Mouse (Mus musculus) neural tube, embryonic 15.5 days (tissue): Measurements from ENCODE around the gene Gch1. TPM values are rescaled to one million over a fixed set of nuclear protein-coding genes. Genes with fewer than 3 reads are reported as not detected.

Experiments
- ATAC-seq: fragments of 200-750 bp; cut with Nextera tagmentation; 2 replicates; pipeline ENCODE4 v1.8.0; 2017; ENCODE audit warnings: mild to moderate bottlenecking, moderate TSS enrichment, moderate library complexity; ENCODE audit not compliant: low FRiP score
- H3K27ac ChIP-seq: fragments of 300-500 bp; sonication (generic); replicated peaks from 2 replicates; pipeline ENCODE4 v1.5.1; 2015; ENCODE audit warnings: mild to moderate bottlenecking, inconsistent platforms
- H3K27me3 ChIP-seq: fragments of 300-500 bp; sonication (generic); replicated peaks from 2 replicates; pipeline ENCODE4 v1.6.1; 2015; ENCODE audit warnings: inconsistent platforms
- H3K36me3 ChIP-seq: fragments of 300-500 bp; sonication (generic); 2 replicates; pipeline ENCODE4 v1.6.1; 2015; ENCODE audit warnings: inconsistent platforms
- H3K4me1 ChIP-seq: fragments of 300-500 bp; sonication (generic); 2 replicates; pipeline ENCODE4 v1.6.1; 2015; ENCODE audit warnings: inconsistent platforms
- H3K4me2 ChIP-seq: fragments of 300-500 bp; sonication (generic); 2 replicates; pipeline ENCODE4 v1.6.1; 2015; ENCODE audit warnings: inconsistent platforms, mild to moderate bottlenecking, moderate library complexity
- H3K4me3 ChIP-seq: fragments of 300-500 bp; sonication (generic); replicated peaks from 2 replicates; pipeline ENCODE4 v1.5.1; 2015; ENCODE audit warnings: mild to moderate bottlenecking, inconsistent platforms
- H3K9ac ChIP-seq: fragments of 300-500 bp; sonication (generic); replicated peaks from 2 replicates; pipeline ENCODE4 v1.6.1; 2015; ENCODE audit warnings: mild to moderate bottlenecking, inconsistent platforms
- H3K9me3 ChIP-seq: fragments of 300-500 bp; sonication (generic); replicated peaks from 2 replicates; pipeline ENCODE4 v1.6.1; 2016; ENCODE audit warnings: inconsistent platforms
- WGBS: fragments of 180-500 bp; shearing (Covaris S2); methylation state at CpG from one replicate; pipeline ENCODE4 v1.1.7; 2015; ENCODE audit warnings: mixed read lengths; 5-methylcytosine and 5-hydroxymethylcytosine counted together
- polyA plus RNA-seq: library from polyadenylated mRNA; unstranded; fragments of >200 nt; fragmentation: Nextera tagmentation; extraction: Ambion mirVana; gene quantifications from 2 replicates; pipeline ENCODE4 v1.2.1, GENCODE M21; 2015

Gene Gch1
- polyA plus RNA-seq, 1 experiment from 2014 or later = 2.5 TPM

DNA sequence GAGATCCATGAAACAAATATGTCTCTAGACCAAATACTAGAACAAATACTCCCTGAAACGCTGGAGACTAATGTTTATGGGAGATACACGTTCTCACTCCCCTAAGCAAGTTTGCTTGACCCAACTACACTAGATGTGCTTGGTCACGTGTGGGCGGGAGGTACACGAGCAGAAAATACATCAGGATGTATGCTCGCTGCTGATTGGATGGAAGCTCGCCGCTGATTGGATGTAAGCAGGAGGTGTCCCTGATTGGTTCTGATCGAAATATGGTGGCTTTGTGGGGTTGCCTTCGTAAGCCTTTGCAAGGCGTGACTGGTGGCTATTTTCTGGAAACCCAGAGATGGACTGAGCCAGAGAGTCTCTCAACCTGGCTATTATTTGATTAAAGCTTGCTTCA lies 32.4 kb upstream of the Gch1 start:
- Histone ChIP-seq H3K27ac (no peak overlapping the region), H3K27me3 (no peaks in the 10 kb centered on the region), H3K9me3 (no peaks in the 10 kb centered on the region), H3K4me3 (no peak overlapping the region), H3K36me3 (no peaks in the 10 kb centered on the region), H3K4me2 (no peak overlapping the region), H3K4me1 (no peaks in the 10 kb centered on the region), H3K9ac (no peak overlapping the region)
- WGBS = 88% methylated on average over 11 of the region's 11 CpGs
- no peak for ATAC-seq

DNA sequence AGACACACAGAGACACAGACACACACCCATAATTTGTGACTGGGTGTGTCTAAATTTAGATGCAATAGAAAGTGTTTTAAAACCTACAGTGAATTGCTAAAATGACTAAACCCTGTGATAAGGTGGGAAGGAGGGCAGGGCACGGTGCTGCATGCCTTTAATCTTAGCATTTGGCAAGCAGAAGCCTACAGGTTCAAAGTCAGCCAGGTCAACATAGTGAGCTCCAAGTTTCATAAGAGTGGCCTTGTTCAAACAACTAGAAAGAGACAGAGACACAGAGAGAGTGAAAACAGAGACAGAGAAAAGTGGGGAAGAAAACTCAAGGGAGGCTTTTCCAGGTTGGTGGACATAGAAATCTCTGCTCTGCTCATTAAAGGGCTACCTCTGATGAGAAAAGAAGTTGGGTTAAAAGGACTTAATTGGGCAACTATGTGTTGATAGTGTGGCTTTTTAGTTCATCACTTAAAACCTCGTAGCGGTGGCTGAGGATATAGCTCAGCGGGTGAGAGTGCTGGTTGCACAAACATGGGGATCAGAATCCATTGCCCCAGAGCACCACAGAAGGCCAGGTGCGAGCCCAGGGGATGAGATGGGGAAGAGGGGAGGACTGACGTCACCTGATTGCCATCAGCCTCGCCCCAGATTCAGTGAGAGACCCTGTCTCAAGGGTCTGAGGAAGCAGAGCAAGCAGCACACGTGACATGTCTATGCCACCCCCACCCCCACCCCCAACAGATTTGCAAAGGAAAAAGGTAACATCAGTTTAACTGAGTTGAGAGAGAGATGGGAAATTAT lies 31.2 kb upstream of the Gch1 start:
- Histone ChIP-seq H3K4me2 (no peak overlapping the region), H3K4me3 (no peak overlapping the region), H3K9me3 (no peaks in the 10 kb centered on the region), H3K9ac (no peak overlapping the region), H3K27ac (no peak overlapping the region), H3K27me3 (no peaks in the 10 kb centered on the region), H3K4me1 (no peaks in the 10 kb centered on the region), H3K36me3 (no peaks in the 10 kb centered on the region)
- no peak for ATAC-seq
- WGBS = 87% methylated on average over 8 of the region's 8 CpGs

- WGBS = 76% methylated on average over 9 of the region's 9 CpGs
- Histone ChIP-seq H3K27me3 (no peaks in the 10 kb centered on the region), H3K36me3 (no peaks in the 10 kb centered on the region), H3K27ac (no peak overlapping the region), H3K4me1 (no peaks in the 10 kb centered on the region), H3K9ac (no peak overlapping the region), H3K4me2 (no peak overlapping the region), H3K4me3 (no peak overlapping the region), H3K9me3 (no peaks in the 10 kb centered on the region)
- no peak for ATAC-seq
Measured at GRCm38 (mm10) chr14:47218766-47219606, 29.8 kb upstream of the Gch1 start.

DNA sequence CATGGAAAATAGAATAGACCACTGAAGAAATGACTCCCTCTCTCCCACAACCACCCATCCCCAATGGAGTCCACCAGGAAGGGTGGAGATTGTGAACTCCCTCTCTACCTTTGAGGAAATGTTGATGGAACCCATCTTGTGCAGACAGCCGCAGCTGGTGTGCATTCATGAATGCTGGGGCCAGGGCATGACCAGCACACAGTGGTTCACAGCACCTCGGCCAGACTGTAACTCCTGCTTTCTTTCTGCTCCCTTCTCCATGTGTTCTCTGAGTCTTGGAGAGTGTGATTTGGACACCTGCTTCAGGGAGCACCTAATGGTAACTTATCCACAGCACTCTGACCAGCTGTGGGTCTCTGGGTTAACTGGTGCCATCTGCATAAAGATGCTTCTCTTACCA lies 27.3 kb upstream of the Gch1 start:
- H3K27ac ChIP-seq = no peak overlapping the region
- no peak overlapping the region for H3K4me3 ChIP-seq
- no peak overlapping the region for H3K4me2 ChIP-seq
- H3K27me3 ChIP-seq = no peaks in the 10 kb centered on the region
- WGBS = 90% methylated on average over 2 of the region's 2 CpGs
- no peaks in the 10 kb centered on the region for H3K36me3 ChIP-seq
- ATAC-seq = no peak
- H3K9me3 ChIP-seq = no peaks in the 10 kb centered on the region
- H3K4me1 ChIP-seq = no peaks in the 10 kb centered on the region
- H3K9ac ChIP-seq = no peak overlapping the region

- Histone ChIP-seq H3K4me3 (no peak overlapping the region), H3K4me2 (no peak overlapping the region), H3K36me3 (no peaks in the 10 kb centered on the region), H3K4me1 (no peaks in the 10 kb centered on the region), H3K9ac (no peak overlapping the region), H3K9me3 (no peaks in the 10 kb centered on the region), H3K27ac (no peak overlapping the region), H3K27me3 (no peaks in the 10 kb centered on the region)
- 82% methylated on average over 5 of the region's 5 CpGs for WGBS
- no peak for ATAC-seq
Measured at GRCm38 (mm10) chr14:47214367-47214766, 25.2 kb upstream of the Gch1 start.

GRCm38 (mm10) chr14:47213305-47213704 lies 24.1 kb upstream of the Gch1 start:
- WGBS = 91% methylated on average over 4 of the region's 4 CpGs
- Histone ChIP-seq H3K9ac (no peak overlapping the region), H3K4me1 (no peaks in the 10 kb centered on the region), H3K4me3 (no peak overlapping the region), H3K4me2 (no peak overlapping the region), H3K9me3 (no peaks in the 10 kb centered on the region), H3K36me3 (no peaks in the 10 kb centered on the region), H3K27me3 (no peaks in the 10 kb centered on the region), H3K27ac (no peak overlapping the region)
- no peak for ATAC-seq

DNA sequence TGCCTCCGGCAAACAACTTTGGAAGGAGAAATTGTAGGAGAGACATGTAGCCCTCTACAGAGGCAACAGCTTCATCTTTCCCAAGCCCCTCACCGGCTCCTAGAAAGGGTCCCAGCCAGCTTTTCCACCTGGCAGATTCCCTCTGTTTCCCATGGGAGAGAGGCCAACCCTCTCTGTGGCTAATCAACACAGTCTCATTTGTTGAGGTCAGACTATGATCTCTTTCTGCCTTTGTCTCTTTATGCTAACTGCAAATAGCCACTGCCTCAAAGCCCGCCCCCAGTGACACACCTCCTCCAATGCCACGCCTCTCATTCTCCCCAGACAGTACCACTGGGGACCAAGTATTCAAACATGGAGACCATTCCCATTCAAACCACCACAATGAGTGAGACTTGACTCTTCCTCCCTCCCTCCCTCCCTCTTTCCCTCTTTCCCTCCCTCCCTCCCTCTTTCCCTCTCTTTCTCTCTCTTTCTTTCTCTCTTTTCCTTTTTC lies 20.5 kb upstream of the Gch1 start:
- H3K9ac ChIP-seq = no peak overlapping the region
- H3K27ac ChIP-seq = no peak overlapping the region
- 70% methylated on average over 4 of the region's 4 CpGs for WGBS
- no peaks in the 10 kb centered on the region for H3K36me3 ChIP-seq
- H3K9me3 ChIP-seq = no peaks in the 10 kb centered on the region
- H3K4me1 ChIP-seq = no peaks in the 10 kb centered on the region
- no peak for ATAC-seq
- H3K27me3 ChIP-seq = no peaks in the 10 kb centered on the region
- no peak overlapping the region for H3K4me2 ChIP-seq
- H3K4me3 ChIP-seq = no peak overlapping the region

DNA sequence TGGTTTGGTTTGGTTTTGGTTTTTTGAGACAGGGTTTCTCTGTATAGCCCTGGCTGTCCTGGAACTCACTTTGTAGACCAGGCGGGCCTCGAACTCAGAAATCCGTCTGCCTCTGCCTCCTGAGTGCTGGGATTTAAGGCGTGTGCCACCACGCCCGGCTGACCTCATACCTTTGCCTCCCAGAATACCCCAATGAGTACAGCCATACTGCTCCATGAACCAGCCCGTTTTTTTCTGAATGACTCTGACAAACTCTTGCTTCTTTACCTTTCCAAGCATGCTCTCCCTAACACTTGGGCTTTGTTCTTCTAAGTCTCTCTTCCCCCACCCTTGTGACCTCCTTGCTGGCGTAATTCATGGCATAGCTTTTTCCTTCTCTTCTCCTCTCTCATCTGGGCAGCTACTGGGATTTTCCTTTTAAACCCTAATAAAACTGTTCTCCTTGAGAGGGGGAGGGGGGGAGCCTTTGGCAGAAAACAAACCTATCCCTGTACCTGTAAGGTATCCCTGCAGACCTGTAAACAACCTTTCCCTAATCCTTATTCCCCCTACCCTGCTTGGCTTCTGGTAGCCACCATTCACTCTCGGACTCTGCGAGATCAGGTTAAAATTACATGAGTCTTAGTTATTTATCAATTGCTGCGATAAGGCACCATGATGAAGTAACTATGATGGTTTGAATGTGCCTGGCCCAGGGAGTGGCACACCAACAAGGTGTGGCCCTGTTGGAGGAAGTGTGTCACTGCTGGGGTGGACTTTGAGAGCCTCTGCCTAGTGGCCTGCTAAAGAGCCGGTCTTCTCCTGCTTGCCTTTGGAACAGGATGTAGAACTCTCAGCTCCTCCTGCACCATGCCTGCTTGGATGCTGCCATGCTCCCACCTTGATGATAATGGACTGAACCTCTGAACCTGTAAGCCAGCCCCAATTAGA lies 19.6 kb upstream of the Gch1 start:
- Histone ChIP-seq H3K4me1 (no peaks in the 10 kb centered on the region), H3K4me3 (no peak overlapping the region), H3K4me2 (no peak overlapping the region), H3K9ac (no peak overlapping the region), H3K9me3 (no peaks in the 10 kb centered on the region), H3K27ac (no peak overlapping the region), H3K27me3 (no peaks in the 10 kb centered on the region), H3K36me3 (no peaks in the 10 kb centered on the region)
- no peak for ATAC-seq
- 88% methylated on average over 12 of the region's 12 CpGs for WGBS

- Histone ChIP-seq H3K27ac (no peak overlapping the region), H3K4me1 (no peaks in the 10 kb centered on the region), H3K9ac (no peak overlapping the region), H3K27me3 (no peaks in the 10 kb centered on the region), H3K4me2 (no peak overlapping the region), H3K9me3 (no peaks in the 10 kb centered on the region), H3K36me3 (no peaks in the 10 kb centered on the region), H3K4me3 (no peak overlapping the region)
- ATAC-seq = no peak
- 96% methylated on average over 3 of the region's 3 CpGs for WGBS
Measured at GRCm38 (mm10) chr14:47206601-47207000, 17.4 kb upstream of the Gch1 start.

DNA sequence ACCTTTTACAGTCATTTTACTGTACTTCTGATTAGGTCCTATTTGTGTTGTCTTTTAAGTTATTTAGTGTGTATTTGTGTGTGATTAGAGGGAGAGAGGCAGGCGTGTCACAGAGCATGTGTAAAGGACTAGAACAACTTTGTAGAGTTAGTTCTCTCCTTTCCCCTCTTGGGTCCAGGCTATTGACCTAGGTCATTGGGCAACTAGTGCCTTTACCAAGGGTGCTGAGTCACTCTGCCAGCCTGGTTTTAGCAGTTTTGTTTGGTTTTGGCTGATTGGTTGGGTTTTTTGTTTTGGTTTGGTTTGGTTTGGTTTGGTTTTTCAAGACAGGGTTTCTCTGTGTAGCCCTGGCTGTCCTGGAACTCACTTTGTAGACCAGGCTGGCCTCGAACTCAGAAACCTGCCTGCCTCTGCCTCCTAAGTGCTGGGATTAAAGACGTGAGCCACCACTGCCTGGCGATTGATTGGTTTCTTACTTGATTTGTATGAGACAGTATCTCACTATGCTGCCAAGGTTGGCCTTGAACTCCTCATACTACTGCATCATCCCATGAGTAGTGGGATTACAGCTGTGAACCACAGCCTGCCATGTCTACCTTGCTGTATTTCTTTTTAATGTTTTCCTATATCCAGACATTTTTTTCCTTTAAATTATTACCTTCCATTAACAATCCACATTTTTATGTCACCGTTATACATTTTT lies 16.2 kb upstream of the Gch1 start:
- H3K9me3 ChIP-seq = no peaks in the 10 kb centered on the region
- WGBS = 96% methylated on average over 5 of the region's 5 CpGs
- no peak overlapping the region for H3K27ac ChIP-seq
- no peak overlapping the region for H3K9ac ChIP-seq
- H3K4me1 ChIP-seq = no peaks in the 10 kb centered on the region
- H3K27me3 ChIP-seq = no peaks in the 10 kb centered on the region
- H3K4me3 ChIP-seq = no peak overlapping the region
- no peaks in the 10 kb centered on the region for H3K36me3 ChIP-seq
- no peak overlapping the region for H3K4me2 ChIP-seq
- no peak for ATAC-seq

DNA sequence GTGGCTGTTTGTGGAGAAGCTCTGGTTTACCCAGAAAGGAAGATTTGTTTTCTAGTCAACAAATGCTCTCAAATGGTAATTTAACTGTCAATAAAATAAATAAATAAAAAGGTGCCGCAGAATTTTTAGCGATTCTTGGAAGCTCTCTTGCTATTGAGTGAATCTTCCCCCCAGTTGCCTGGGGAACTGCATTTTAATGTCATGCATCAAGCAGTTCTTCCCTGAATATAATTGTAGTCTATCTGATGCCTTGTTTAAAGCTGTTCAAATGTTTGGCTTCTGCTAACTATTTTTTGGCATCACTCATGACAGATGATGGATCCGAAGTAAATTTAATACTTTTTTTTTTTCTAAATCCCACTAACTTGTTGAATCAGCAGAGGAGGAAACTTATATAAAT lies 8.1 kb upstream of the Gch1 start:
- Histone ChIP-seq H3K9ac (no peak overlapping the region), H3K27me3 (no peaks in the 10 kb centered on the region), H3K4me1 (no peaks in the 10 kb centered on the region), H3K9me3 (no peaks in the 10 kb centered on the region), H3K4me3 (no peak overlapping the region), H3K27ac (no peak overlapping the region), H3K4me2 (no peak overlapping the region), H3K36me3 (no peaks in the 10 kb centered on the region)
- no peak for ATAC-seq
- 78% methylated on average over 3 of the region's 3 CpGs for WGBS
